Comparison of ENCODE assay signal across 19 mouse cellular contexts in the genomic region with DNA sequence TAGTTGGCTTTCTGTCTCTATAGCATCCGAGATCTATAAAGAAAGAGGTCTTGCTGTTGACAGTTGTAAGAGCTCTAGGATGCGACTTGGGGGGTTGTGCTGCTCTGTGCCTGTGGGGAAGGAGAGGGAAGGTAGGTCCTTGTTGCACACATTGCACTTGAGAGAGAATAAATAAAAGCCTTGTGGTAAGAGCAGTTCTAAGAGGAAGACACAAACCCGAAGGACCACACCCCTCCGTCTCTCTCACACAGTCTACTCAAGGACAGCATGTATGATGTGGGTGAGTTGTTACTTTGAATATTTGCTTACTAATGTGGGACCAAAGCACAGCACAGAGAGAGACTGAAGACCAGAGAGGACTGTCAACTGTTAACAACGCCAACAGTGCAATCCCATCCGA.
A peak's percentile ranks its signal among the peaks of the same experiment; 100 is the strongest.
DNase-seq lines count a peak whose midpoint lies in the region; ATAC-seq and TF ChIP-seq lines count a peak whose summit lies in the region.
"Had no signal": no experiment of that assay in that cellular context is flagged by ENCODE, and none has a peak within 500 bp of the region (broad histone marks: within the 10 kb centered on the region; RNA-seq: fewer than 3 reads in every experiment).

No protein-coding gene starts in this region.

- peaks cover 77% of the 10 kb centered on the region for H3K4me1 ChIP-seq in forebrain, embryonic 13.5 days
- H3K4me1 ChIP-seq in forebrain, embryonic 10.5 days: peaks cover 37% of the 10 kb centered on the region
- peaks cover 47% of the 10 kb centered on the region for H3K4me1 ChIP-seq in kidney, embryonic 14.5 days (ENCODE audit: control insufficient read depth, insufficient read depth, low read length)
- peaks cover 12% of the 10 kb centered on the region; the same call in 1 of the 2 replicates for H3K4me1 ChIP-seq in lung, postnatal 0 days (ENCODE audit: insufficient read depth, low read depth, low read length)

- no peak overlapping the region for H3K9ac ChIP-seq in forebrain, embryonic 13.5 days
- H3K9ac ChIP-seq in kidney, embryonic 14.5 days (ENCODE audit: low read depth, low read length): no peak overlapping the region
- no peak overlapping the region for H3K9ac ChIP-seq in lung, postnatal 0 days (replicated peaks; ENCODE audit: low read depth)
- H3K9ac ChIP-seq: intestine, embryonic 15.5 days had no signal

- no peaks in the 10 kb centered on the region for H3K27me3 ChIP-seq in forebrain, embryonic 13.5 days
- no peaks in the 10 kb centered on the region for H3K27me3 ChIP-seq in forebrain, embryonic 10.5 days (ENCODE audit: poor library complexity, severe bottlenecking)
- no peaks in the 10 kb centered on the region for H3K27me3 ChIP-seq in kidney, embryonic 14.5 days (ENCODE audit: control insufficient read depth, insufficient read depth, low read length)
- no peaks in the 10 kb centered on the region for H3K27me3 ChIP-seq in lung, postnatal 0 days (replicated peaks; ENCODE audit: insufficient read depth, low read length)
- H3K27me3 ChIP-seq: intestine, embryonic 15.5 days had no signal

- no peak for ATAC-seq in forebrain, embryonic 13.5 days
- ATAC-seq in megakaryocyte-erythroid progenitor cell, adult 5-6 weeks (replicated peaks; ENCODE audit: low FRiP score, low TSS enrichment, poor library complexity, severe bottlenecking): no peak
- ATAC-seq in kidney, embryonic 14.5 days (ENCODE audit: low FRiP score, low TSS enrichment): no peak
- ATAC-seq in lung, postnatal 0 days: no peak
- ATAC-seq: intestine, embryonic 15.5 days had no signal

- H3K4me2 ChIP-seq in forebrain, embryonic 13.5 days: no peak overlapping the region
- H3K4me2 ChIP-seq in kidney, embryonic 14.5 days (replicated peaks; ENCODE audit: low read depth, low read length): no peak overlapping the region
- no peak overlapping the region for H3K4me2 ChIP-seq in lung, postnatal 0 days (replicated peaks; ENCODE audit: low read depth, low read length)
- H3K4me2 ChIP-seq: intestine, embryonic 15.5 days had no signal

- 62% methylated on average over 6 of the region's 6 CpGs for WGBS in forebrain, embryonic 13.5 days
- WGBS in forebrain, embryonic 10.5 days: 67% methylated on average over 6 of the region's 6 CpGs
- 71% methylated on average over 6 of the region's 6 CpGs for WGBS in kidney, embryonic 14.5 days
- WGBS in lung, postnatal 0 days: 57% methylated on average over 6 of the region's 6 CpGs

- TF ChIP-seq CTCF in lung, postnatal 0 days (IDR thresholded peaks at IDR 0.05): no peak

- TF ChIP-seq EP300 in lung, postnatal 0 days (IDR thresholded peaks at IDR 0.05): no peak

- H3K4me3 ChIP-seq in forebrain, embryonic 13.5 days: no peak overlapping the region
- H3K4me3 ChIP-seq in forebrain, embryonic 10.5 days: no peak overlapping the region
- no peak overlapping the region for H3K4me3 ChIP-seq in kidney, embryonic 14.5 days (ENCODE audit: low read length)
- no peak overlapping the region for H3K4me3 ChIP-seq in lung, postnatal 0 days (ENCODE audit: low read depth, low read length)
- H3K4me3 ChIP-seq: heart, adult 2 months; intestine, embryonic 15.5 days had no signal

- peak overlapping the region; percentile 51 for H3K27ac ChIP-seq in forebrain, embryonic 13.5 days
- no peak overlapping the region for H3K27ac ChIP-seq in forebrain, embryonic 10.5 days
- H3K27ac ChIP-seq in kidney, embryonic 14.5 days (ENCODE audit: low read depth, low read length): no peak overlapping the region
- H3K27ac ChIP-seq in lung, postnatal 0 days (ENCODE audit: low read length): no peak overlapping the region
- H3K27ac ChIP-seq: heart, adult 2 months; intestine, embryonic 15.5 days had no signal

- no peaks in the 10 kb centered on the region for H3K9me3 ChIP-seq in forebrain, embryonic 13.5 days (replicated peaks)
- H3K9me3 ChIP-seq in forebrain, embryonic 10.5 days: no peaks in the 10 kb centered on the region
- H3K9me3 ChIP-seq in kidney, embryonic 14.5 days (ENCODE audit: control insufficient read depth, low read length): no peaks in the 10 kb centered on the region
- H3K9me3 ChIP-seq in lung, postnatal 0 days (ENCODE audit: low read length): no peaks in the 10 kb centered on the region
- H3K9me3 ChIP-seq: G1E; intestine, embryonic 15.5 days had no signal

- DNase-seq in forebrain, embryonic 10.5 days (ENCODE audit: extremely low spot score, low spot score): no peak
- DNase-seq in thymus, postnatal 14 days: peak; percentile 44
- no peak for DNase-seq in thymus, adult 18-20 months
- peak; percentile 4 for DNase-seq in induced T-regulatory cell, adult 2 months (ENCODE audit: low read depth)
- no peak for DNase-seq in lung, postnatal 0 days (ENCODE audit: low spot score)
- DNase-seq: adrenal gland, postnatal 10 days; cerebellum, adult 18-20 months; gastrocnemius, postnatal 10 days; heart, adult 2 months; kidney, postnatal 10 days; layer of hippocampus, adult 9-11 months; liver; lung, adult 18-20 months; lung, postnatal 4 days had no signal

- no peaks in the 10 kb centered on the region for H3K36me3 ChIP-seq in forebrain, embryonic 13.5 days (ENCODE audit: poor library complexity, severe bottlenecking)
- H3K36me3 ChIP-seq in forebrain, embryonic 10.5 days (replicated peaks): no peaks in the 10 kb centered on the region
- H3K36me3 ChIP-seq in kidney, embryonic 14.5 days (ENCODE audit: control insufficient read depth, insufficient read depth, low read length): no peaks in the 10 kb centered on the region
- H3K36me3 ChIP-seq in lung, postnatal 0 days (ENCODE audit: insufficient read depth, low read length): no peaks in the 10 kb centered on the region
- H3K36me3 ChIP-seq: G1E; intestine, embryonic 15.5 days had no signal

Comparison
In these comparisons a context has a peak if more than half of its experiments do, and no peak if none do; other contexts are left out.
1. DNase-seq: peak in thymus, postnatal 14 days (single experiment) and induced T-regulatory cell, adult 2 months (single experiment); none in forebrain, embryonic 10.5 days (single experiment), thymus, adult 18-20 months (0 of 2) and lung, postnatal 0 days (single experiment).